Mouse (Mus musculus) testis, adult 2 months (tissue): ENCODE measurements around the gene Slc4a4. TPM values are rescaled to one million over a fixed set of nuclear protein-coding genes. Genes with fewer than 3 reads are reported as not detected.

Experiments used
- H3K27ac ChIP-seq: fragments of 200-500 bp; 2 replicates; pipeline ENCODE4 v1.5.1; 2012; ENCODE audit warnings: low read depth, low read length; ENCODE audit not compliant: control insufficient read depth, insufficient read depth
- H3K27me3 ChIP-seq: fragments of 200-500 bp; 2 replicates; pipeline ENCODE4 v1.6.1; 2012; ENCODE audit warnings: mild to moderate bottlenecking, low read length, moderate library complexity; ENCODE audit not compliant: control insufficient read depth, insufficient read depth
- H3K36me3 ChIP-seq: fragments of 200-500 bp; 2 replicates; pipeline ENCODE4 v1.6.1; 2012; ENCODE audit warnings: mild to moderate bottlenecking, low read length; ENCODE audit not compliant: control insufficient read depth, insufficient read depth
- H3K4me1 ChIP-seq: fragments of 200-500 bp; 2 replicates; pipeline ENCODE4 v1.6.1; 2012; ENCODE audit warnings: low read length; ENCODE audit not compliant: control insufficient read depth, insufficient read depth
- H3K4me3 ChIP-seq: fragments of 200-500 bp; 2 replicates; pipeline ENCODE4 v1.5.1; 2012; ENCODE audit warnings: low read depth, mild to moderate bottlenecking, low read length, moderate library complexity, mixed read lengths; ENCODE audit not compliant: control insufficient read depth
- CTCF ChIP-seq: fragments of 200-500 bp; IDR thresholded peaks from 2 replicates; pipeline ENCODE4 v1.5.1; 2012; ENCODE audit warnings: low read depth, mild to moderate bottlenecking, inconsistent platforms, low read length, moderate library complexity; ENCODE audit not compliant: control insufficient read depth, insufficient read depth, insufficient replicate concordance
- POLR2A ChIP-seq: fragments of 200-500 bp; IDR thresholded peaks from 2 replicates; pipeline ENCODE4 v1.6.1; 2012; ENCODE audit warnings: low read depth, mild to moderate bottlenecking, inconsistent platforms, low read length, moderate library complexity; ENCODE audit not compliant: control insufficient read depth
- polyA plus RNA-seq: library from polyadenylated mRNA; depleted of rRNA; stranded (reverse); fragments of >200 nt; gene quantifications from 2 replicates; pipeline ENCODE4 v1.2.3, GENCODE M21; 2012

Slc4a4 gene
- polyA plus RNA-seq, 1 experiment, result 0.38 TPM

DNA sequence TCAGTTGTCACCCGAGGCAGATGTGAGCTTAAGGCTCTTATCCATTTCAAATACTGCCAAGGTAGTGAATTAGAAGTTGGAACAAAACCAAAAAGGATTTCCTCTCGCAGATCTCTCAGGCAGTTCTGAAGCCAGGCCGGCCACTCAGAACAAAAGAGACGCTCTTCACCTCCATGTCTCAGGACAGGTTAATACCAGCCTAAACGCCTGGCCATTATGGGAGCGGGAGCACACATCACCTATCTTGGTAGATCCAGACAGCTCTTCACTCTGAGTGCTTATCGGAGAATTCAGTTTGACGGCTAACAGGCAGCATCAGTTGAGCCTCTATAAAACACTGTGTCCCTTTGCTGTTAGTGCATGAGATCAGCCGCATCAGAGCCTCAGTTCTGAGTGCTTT lies 174.5 kb downstream of the Slc4a4 start:
- no peak overlapping the region for H3K4me3 ChIP-seq
- H3K27me3 ChIP-seq, result no peaks in the 10 kb centered on the region
- H3K27ac ChIP-seq, result no peak overlapping the region
- H3K36me3 ChIP-seq, result no peaks in the 10 kb centered on the region
- no peaks in the 10 kb centered on the region for H3K4me1 ChIP-seq
- TF ChIP-seq CTCF, result no peak
- no peak for TF ChIP-seq POLR2A

DNA sequence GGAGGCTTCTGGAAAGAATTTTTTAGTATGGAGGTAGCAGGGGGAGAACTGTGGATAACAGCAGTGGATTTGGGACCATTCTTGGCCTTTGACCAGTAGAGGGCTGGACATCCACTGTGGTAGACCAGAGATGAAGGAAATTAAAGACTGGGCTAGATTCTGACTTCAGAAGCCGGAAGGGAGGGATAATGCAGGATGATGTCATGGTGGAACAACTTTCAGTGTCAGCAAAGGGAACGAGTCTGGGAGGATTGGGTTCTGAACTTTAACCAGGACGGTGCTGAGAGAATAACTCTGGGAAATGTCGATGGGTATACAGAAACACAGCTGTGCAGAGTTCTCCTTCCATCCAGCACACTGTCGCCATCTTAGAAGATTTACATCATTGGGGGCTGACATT lies 175.7 kb downstream of the Slc4a4 start:
- TF ChIP-seq CTCF, result no peak
- no peak for TF ChIP-seq POLR2A
- no peaks in the 10 kb centered on the region for H3K27me3 ChIP-seq
- H3K4me1 ChIP-seq, result no peaks in the 10 kb centered on the region
- no peaks in the 10 kb centered on the region for H3K36me3 ChIP-seq
- H3K27ac ChIP-seq, result no peak overlapping the region
- no peak overlapping the region for H3K4me3 ChIP-seq

DNA sequence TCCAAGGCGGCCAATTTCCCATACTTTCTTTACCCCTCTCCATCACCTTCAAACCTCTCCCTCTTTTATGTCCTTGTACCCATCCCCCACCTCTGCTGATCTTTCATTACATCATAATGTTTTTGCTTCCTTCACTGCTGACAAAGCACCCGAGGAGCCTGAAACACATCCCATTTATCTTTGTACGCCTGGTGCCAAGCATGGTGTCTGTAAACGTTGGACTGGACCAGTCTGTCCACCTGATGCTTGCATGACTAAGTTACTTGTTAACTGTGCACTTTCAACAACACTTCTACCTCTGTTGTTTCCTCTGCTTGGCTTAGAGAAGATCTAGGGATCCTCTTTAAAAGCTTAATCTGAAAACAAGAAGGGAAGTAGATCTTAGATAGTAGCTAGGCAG lies 180.5 kb downstream of the Slc4a4 start:
- Histone ChIP-seq H3K4me1 (no peaks in the 10 kb centered on the region), H3K4me3 (no peak overlapping the region), H3K27ac (no peak overlapping the region), H3K27me3 (no peaks in the 10 kb centered on the region), H3K36me3 (no peaks in the 10 kb centered on the region)
- TF ChIP-seq CTCF (no peak), POLR2A (no peak)

DNA sequence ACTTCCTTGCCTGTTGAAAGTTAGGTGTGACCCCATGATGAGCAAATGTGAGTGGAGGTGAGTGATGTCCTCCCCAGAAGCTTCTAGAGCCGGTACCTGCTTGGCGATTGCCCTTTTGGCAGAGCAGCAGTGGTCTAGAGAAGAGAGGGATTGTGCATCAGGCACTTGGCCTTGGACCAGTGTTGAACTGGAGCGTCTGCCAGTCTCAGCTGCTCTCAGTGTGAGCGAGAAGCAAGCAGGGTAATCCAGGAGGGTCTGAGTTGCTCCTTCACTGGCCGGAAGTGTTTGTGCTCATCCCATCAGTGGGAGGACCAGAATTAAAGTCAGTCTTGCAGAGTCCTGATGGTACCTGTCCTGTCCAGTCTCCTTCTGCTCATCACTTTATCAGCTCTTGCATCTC lies 181.5 kb downstream of the Slc4a4 start:
- Histone ChIP-seq H3K4me3 (no peak overlapping the region), H3K4me1 (no peaks in the 10 kb centered on the region), H3K27ac (no peak overlapping the region), H3K27me3 (no peaks in the 10 kb centered on the region), H3K36me3 (no peaks in the 10 kb centered on the region)
- TF ChIP-seq POLR2A (no peak), CTCF (no peak)

DNA sequence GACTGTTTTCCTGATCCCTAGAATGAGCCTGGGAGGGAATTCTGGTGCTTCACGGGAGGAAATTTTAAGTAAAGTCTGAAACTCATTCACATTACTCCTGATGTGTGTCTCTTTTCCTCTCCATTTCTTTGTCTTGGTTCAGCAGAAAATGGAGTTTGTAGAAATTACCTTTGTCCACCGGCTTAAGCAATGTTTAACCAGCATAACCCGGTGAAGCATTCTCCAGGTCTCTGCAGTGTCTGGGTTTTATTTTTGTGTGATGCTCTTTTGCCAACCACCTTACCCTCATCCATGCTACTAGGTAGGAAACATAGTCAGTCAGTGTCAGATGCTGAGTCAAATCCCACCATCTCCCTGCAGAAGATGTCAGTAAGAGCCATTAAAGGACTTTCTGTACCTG lies 183.4 kb downstream of the Slc4a4 start:
- H3K4me1 ChIP-seq, result no peaks in the 10 kb centered on the region
- TF ChIP-seq CTCF (no peak), POLR2A (no peak)
- no peaks in the 10 kb centered on the region for H3K27me3 ChIP-seq

DNA sequence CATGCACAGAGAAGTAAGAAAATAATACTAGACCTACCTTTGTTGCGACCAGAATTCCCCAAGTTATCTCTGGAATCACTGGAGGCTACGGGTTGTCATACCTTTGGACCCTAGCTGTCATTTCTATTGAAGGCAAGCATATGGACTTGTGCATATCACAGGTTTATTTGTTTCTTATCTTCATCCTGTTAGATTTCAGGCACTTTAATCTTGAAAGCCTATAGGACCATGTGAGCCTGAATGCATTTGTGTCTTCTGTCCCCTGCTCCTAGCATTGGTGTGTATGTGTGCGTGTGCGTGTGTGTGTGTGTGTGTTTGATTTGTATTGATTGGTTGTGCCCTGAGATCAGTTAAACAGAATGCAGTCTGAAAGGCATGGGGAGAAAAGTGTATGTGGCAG lies 185.3 kb downstream of the Slc4a4 start:
- Histone ChIP-seq H3K36me3 (no peaks in the 10 kb centered on the region), H3K27ac (no peak overlapping the region), H3K4me3 (no peak overlapping the region), H3K4me1 (no peaks in the 10 kb centered on the region), H3K27me3 (no peaks in the 10 kb centered on the region)
- TF ChIP-seq POLR2A (no peak), CTCF (no peak)

More for the DNA sequence above, 183.4 kb downstream of the Slc4a4 start:
- Histone ChIP-seq H3K4me3 (no peak overlapping the region), H3K27ac (no peak overlapping the region), H3K36me3 (no peaks in the 10 kb centered on the region)

DNA sequence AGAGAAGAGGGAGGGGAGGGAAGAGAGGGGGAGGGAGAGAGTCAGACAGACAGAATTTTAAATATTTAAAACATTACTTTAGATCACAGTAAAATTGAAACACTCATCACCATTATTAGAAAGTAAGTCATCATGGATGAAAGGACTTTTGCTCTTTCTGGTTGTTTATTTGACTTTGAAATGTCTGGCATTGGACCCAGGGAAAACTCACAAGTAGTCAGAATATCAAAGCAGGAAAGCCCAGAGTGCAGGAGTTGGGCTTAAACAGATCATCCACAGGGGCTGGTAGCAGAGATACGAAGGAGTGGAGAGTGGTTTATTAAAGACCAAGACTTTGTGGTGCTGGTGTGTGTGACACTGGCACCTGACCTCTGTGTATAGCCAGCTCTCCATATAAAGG lies 191.1 kb downstream of the Slc4a4 start:
- Histone ChIP-seq H3K36me3 (no peaks in the 10 kb centered on the region), H3K4me3 (no peak overlapping the region), H3K4me1 (no peaks in the 10 kb centered on the region), H3K27ac (no peak overlapping the region), H3K27me3 (no peaks in the 10 kb centered on the region)
- no peak for TF ChIP-seq POLR2A

DNA sequence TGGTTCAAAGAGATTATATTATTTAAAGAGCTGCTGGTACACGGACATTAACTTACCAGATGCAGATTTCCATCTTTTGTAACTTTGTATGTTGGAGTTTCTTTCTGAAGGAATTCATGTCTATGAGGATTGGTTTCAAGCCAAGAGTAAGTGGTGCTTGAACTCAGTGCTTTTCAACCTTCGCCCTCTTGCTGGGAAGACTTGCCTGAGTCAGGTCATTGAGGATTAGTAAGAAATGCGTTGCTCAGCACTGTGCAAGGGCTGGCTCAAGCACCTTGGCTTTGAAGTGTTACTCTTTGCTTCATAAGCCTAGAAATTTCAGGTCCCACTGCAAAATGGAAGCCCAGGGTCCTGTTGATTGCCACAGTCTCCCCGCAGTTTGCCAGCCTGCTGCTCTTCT lies 196.9 kb downstream of the Slc4a4 start:
- Histone ChIP-seq H3K4me1 (no peaks in the 10 kb centered on the region), H3K27me3 (no peaks in the 10 kb centered on the region), H3K27ac (no peak overlapping the region), H3K36me3 (no peaks in the 10 kb centered on the region), H3K4me3 (no peak overlapping the region)
- no peak for TF ChIP-seq POLR2A
- TF ChIP-seq CTCF, result no peak

DNA sequence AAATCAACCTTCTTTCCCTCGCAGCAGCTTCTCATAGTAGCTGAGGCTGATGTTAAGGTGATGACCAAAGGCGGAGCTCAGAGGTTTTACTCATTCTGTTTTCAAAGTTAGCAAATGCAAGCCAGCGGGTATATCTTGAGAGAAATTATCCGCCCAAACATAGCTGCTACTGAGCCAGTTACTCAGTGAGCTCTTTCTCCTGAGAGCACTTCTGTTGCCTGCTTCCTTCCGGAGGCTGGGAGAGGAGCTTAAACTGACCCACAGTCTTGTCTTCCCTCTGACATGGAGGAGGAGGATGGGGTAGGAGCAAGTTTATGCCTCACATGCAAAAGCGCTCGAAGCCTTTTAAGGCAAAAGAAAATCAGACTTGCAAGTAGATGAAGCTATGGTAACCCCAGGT lies 201.3 kb downstream of the Slc4a4 start:
- TF ChIP-seq POLR2A (no peak), CTCF (no peak)
- Histone ChIP-seq H3K36me3 (no peaks in the 10 kb centered on the region), H3K27ac (no peak overlapping the region), H3K27me3 (no peaks in the 10 kb centered on the region), H3K4me3 (no peak overlapping the region), H3K4me1 (no peaks in the 10 kb centered on the region)
